Mouse (Mus musculus): Measurements from ENCODE around the gene Gmeb1. TPM values are rescaled to one million over a fixed set of nuclear protein-coding genes. Genes with fewer than 3 reads are reported as not detected.

Gmeb1 gene
- polyA plus RNA-seq, 1 experiment from 2014 or later, result 30.1 TPM

DNA sequence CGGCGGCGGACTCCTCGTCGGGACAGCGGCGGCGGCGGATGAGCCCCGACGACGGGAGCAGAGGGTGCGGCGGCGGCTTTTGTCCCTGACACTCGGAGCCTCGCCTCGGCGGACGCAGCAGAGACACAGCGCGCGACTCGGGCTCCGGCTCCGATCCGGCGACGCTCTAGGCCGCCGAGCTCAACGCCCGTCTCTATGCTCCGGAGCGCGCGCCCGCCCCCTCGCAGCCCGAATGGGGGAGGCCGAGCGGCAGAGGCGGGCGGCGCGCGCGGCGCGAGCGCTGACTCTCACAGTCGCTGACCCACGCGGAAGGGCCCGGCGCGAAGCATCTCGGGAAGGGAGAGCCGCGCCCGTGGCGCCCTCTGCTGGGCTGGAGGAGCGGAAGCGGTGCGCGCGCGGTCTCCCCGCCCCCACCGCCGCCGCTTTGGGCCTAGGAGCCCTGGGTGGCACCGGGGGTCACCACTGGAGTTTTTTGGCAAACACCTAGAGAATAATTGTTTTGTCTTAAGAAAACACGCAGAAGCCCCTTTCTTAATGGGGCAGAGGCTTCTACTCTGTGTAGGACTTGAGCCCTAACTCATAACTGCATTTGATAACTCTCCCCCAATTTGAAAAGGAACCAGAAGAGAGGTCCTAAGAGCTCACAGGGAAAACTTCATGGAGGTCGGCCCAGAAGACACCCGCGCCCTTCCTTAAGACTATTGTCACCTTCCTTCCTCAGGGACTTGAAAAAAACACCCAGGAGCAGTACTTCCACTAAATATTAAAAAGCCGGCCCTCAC, 49.3 kb downstream of the Gmeb1 start, which contains the start of gene Ythdf2:
Gene Ythdf2 (minus strand): TSS at position 351 of the 782 bp plus-strand sequence.
- peak within 1 kb of the TSS; percentile 96 for H3K4me3 ChIP-seq (replicated peaks)
- H3K4me2 ChIP-seq, result peak within 1 kb of the TSS; percentile 65
- peak; percentile 99 for ATAC-seq (ENCODE audit: insufficient read depth, low FRiP score, low read depth)
- H3K9ac ChIP-seq, result peak within 1 kb of the TSS; percentile 99
- WGBS, result under 1% methylated on average over 77 of the region's 78 CpGs
- H3K27me3 ChIP-seq (replicated peaks), result no peaks in the 10 kb centered on the region
- H3K4me1 ChIP-seq, result peaks cover 9% of the 10 kb centered on the region
- H3K36me3 ChIP-seq, result 0 out of 2 replicates have a peak, but pooled peaks cover 8% of the 10 kb centered on the region
- H3K27ac ChIP-seq, result peak within 1 kb of the TSS; percentile 94
- H3K9me3 ChIP-seq, result no peaks in the 10 kb centered on the region

DNA sequence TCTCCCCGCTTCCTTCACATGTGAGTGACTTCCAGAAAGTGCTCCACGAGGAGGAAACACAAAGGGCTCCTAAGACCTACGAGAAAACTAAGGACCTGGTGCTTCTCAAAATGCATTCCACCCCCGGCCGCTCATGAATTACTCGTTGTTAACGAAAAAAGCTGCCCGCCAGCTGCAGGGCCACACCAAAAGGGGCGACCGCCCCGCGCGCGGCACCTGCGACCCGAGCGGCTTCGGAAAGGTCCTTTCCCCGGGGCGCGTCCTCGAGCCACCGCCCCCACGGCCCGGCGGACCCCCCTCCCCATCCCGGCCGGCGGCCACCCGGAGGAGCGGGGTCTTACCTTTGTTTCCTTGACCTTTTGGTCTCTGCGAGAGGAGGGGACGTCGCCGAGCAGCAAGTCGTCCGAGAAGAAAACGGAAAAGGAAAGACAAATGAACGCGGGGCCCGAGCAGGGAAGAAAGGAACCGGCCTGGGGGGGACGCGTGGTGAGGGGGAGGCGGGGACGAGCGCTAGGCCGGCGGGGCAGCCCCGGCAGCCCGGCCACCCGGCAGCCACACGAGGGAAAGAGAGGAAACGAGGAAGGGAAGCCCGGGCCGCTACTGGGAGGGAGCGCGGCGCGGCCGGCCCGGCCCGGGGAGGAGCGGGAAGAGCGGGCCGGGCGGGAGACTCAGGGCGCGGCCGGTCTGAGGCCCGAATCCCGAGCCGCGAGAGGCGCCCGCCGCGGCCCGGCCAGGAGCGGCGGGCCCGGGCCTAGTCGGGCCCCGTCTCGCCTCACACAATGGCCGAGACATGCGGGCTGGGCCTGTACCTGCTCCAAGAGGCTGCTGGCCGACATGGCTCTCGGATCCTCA, 50.1 kb downstream of the Gmeb1 start:
- H3K9ac ChIP-seq, result peak overlapping the region; percentile 99
- no peaks in the 10 kb centered on the region for H3K9me3 ChIP-seq
- peak overlapping the region; percentile 96 for H3K4me3 ChIP-seq (replicated peaks)
- H3K27me3 ChIP-seq (replicated peaks), result no peaks in the 10 kb centered on the region
- under 1% methylated on average over 53 of the region's 89 CpGs for WGBS
- H3K4me2 ChIP-seq, result peak overlapping the region; percentile 65
- H3K4me1 ChIP-seq, result peaks cover 9% of the 10 kb centered on the region
- H3K27ac ChIP-seq, result peak overlapping the region; percentile 94
- 0 out of 2 replicates have a peak, but pooled peaks cover 9% of the 10 kb centered on the region for H3K36me3 ChIP-seq
- peak; percentile 48 for ATAC-seq (ENCODE audit: insufficient read depth, low FRiP score, low read depth)

DNA sequence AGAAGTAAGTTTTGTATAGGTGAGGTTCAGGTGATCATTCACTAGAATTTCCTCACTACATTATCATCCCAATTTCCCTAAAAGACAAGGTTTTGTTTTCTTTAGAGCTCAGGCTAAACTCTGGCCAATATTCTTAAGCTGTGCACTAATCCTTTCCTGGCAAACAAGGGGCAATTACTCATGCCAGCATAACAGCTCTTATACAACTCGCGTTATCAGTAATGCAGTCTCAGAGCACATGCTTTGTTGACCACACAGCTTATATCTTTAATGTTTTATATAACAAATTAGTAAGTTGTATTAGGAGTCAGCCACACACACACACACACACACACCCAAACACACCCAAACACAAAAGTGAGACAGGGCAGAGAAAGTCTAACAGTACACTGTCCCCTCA, 51.1 kb downstream of the Gmeb1 start:
- no peaks in the 10 kb centered on the region for H3K9me3 ChIP-seq
- H3K4me2 ChIP-seq, result peak overlapping the region; percentile 65
- H3K4me3 ChIP-seq (replicated peaks), result peak overlapping the region; percentile 96
- H3K9ac ChIP-seq, result peak overlapping the region; percentile 99; the same call in 1 of the 2 replicates
- no peak for ATAC-seq (ENCODE audit: insufficient read depth, low FRiP score, low read depth)
- H3K27me3 ChIP-seq (replicated peaks), result no peaks in the 10 kb centered on the region
- H3K27ac ChIP-seq, result no peak overlapping the region
- WGBS, result 5% methylated on average over 2 of the region's 2 CpGs
- peaks cover 9% of the 10 kb centered on the region for H3K4me1 ChIP-seq
- H3K36me3 ChIP-seq, result peaks cover 17% of the 10 kb centered on the region; the same call in 1 of the 2 replicates

DNA sequence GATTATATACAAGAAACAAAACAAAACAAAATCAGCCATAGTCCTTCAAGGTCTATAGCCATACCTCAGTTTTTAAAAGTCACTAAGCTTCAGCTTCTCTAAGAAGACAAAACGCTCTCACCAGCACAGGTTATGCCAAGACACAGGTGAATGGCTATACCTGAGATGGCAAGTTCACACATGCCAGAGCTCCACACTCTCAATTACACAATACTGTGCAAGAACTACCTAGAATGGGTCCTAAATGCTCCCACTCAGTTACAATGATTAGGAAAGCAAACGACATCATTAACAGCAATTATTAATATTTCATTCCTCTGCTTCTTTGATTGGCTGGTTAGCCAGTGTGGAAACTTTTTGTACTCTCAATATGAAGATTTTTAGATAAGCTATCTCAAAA, 52.1 kb downstream of the Gmeb1 start:
- H3K27ac ChIP-seq, result no peak overlapping the region
- H3K4me3 ChIP-seq (replicated peaks), result no peak overlapping the region
- ATAC-seq (ENCODE audit: insufficient read depth, low FRiP score, low read depth), result no peak
- H3K4me1 ChIP-seq, result peaks cover 9% of the 10 kb centered on the region
- WGBS, result 81% methylated on average over 2 of the region's 2 CpGs
- H3K27me3 ChIP-seq (replicated peaks), result no peaks in the 10 kb centered on the region
- H3K9me3 ChIP-seq, result no peaks in the 10 kb centered on the region
- no peak overlapping the region for H3K4me2 ChIP-seq
- peaks cover 23% of the 10 kb centered on the region for H3K36me3 ChIP-seq
- no peak overlapping the region for H3K9ac ChIP-seq

- Histone ChIP-seq H3K36me3 (peaks cover 37% of the 10 kb centered on the region), H3K4me2 (no peak overlapping the region), H3K4me1 (peaks cover 9% of the 10 kb centered on the region), H3K9me3 (no peaks in the 10 kb centered on the region), H3K4me3 (replicated peaks) (no peak overlapping the region), H3K9ac (no peak overlapping the region), H3K27ac (no peak overlapping the region), H3K27me3 (replicated peaks) (no peaks in the 10 kb centered on the region)
- WGBS, result 73% methylated on average over 4 of the region's 4 CpGs
- ATAC-seq (ENCODE audit: insufficient read depth, low FRiP score, low read depth), result no peak
Observed at GRCm38 (mm10) chr4:132207280-132207679, 54.1 kb downstream of the Gmeb1 start.

- Histone ChIP-seq H3K27ac (no peak overlapping the region), H3K4me1 (peaks cover 14% of the 10 kb centered on the region; the same call in 1 of the 2 replicates)
Observed at GRCm38 (mm10) chr4:132198771-132199170, 62.6 kb downstream of the Gmeb1 start.

DNA sequence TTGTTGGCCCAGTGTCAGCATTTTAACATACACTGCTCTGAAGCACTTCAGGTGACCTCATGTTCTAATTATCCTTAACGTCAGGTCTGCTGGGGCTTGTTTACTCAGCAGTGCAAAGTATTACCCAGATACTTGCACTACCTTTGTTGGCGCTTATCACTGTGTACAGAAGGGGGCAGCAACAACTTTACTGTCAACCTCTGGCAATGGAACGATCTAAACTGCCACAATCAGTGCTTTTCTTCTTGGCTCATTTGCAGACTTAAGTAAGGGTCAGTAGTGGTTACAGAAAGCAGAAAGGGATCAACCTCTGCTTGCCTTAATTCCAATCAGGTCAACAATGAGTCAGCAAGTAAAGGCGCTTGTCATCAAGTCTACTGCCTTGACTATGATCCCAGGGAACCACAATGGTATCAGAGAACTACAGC, 63.1 kb downstream of the Gmeb1 start:
- H3K9me3 ChIP-seq, result no peaks in the 10 kb centered on the region
- ATAC-seq (ENCODE audit: insufficient read depth, low FRiP score, low read depth), result peak; percentile 91
- peaks cover 9% of the 10 kb centered on the region; the same call in 1 of the 2 replicates for H3K36me3 ChIP-seq
- no peak overlapping the region for H3K4me2 ChIP-seq
- no peak overlapping the region for H3K4me3 ChIP-seq (replicated peaks)
- H3K9ac ChIP-seq, result no peak overlapping the region
- no peaks in the 10 kb centered on the region for H3K27me3 ChIP-seq (replicated peaks)
- H3K4me1 ChIP-seq, result peaks cover 14% of the 10 kb centered on the region; the same call in 1 of the 2 replicates
- WGBS, result 36% methylated on average over 4 of the region's 4 CpGs
- H3K27ac ChIP-seq, result no peak overlapping the region

More at GRCm38 (mm10) chr4:132198771-132199170, 62.6 kb downstream of the Gmeb1 start:
- Histone ChIP-seq H3K36me3 (peaks cover 11% of the 10 kb centered on the region; the same call in 1 of the 2 replicates), H3K9ac (no peak overlapping the region), H3K4me3 (replicated peaks) (no peak overlapping the region), H3K9me3 (no peaks in the 10 kb centered on the region), H3K27me3 (replicated peaks) (no peaks in the 10 kb centered on the region), H3K4me2 (no peak overlapping the region)
- ATAC-seq (ENCODE audit: insufficient read depth, low FRiP score, low read depth), result no peak

- no peak overlapping the region for H3K9ac ChIP-seq
- no peaks in the 10 kb centered on the region for H3K9me3 ChIP-seq
- no peak overlapping the region for H3K27ac ChIP-seq
- H3K4me2 ChIP-seq, result no peak overlapping the region
- H3K36me3 ChIP-seq, result peaks cover 3% of the 10 kb centered on the region
- H3K4me1 ChIP-seq, result peaks cover 9% of the 10 kb centered on the region; the same call in 1 of the 2 replicates
- no peak for ATAC-seq (ENCODE audit: insufficient read depth, low FRiP score, low read depth)
- no peak overlapping the region for H3K4me3 ChIP-seq (replicated peaks)
- H3K27me3 ChIP-seq (replicated peaks), result no peaks in the 10 kb centered on the region
- 83% methylated on average over 3 of the region's 3 CpGs for WGBS
Observed at GRCm38 (mm10) chr4:132194975-132195374, 66.4 kb downstream of the Gmeb1 start.

GRCm38 (mm10) chr4:132194373-132194772, 67.0 kb downstream of the Gmeb1 start:
- Histone ChIP-seq H3K27ac (no peak overlapping the region), H3K4me1 (0 out of 2 replicates have a peak, but pooled peaks cover 9% of the 10 kb centered on the region), H3K27me3 (replicated peaks) (no peaks in the 10 kb centered on the region), H3K4me3 (replicated peaks) (no peak overlapping the region), H3K36me3 (no peaks in the 10 kb centered on the region; the same call in none of the 2 replicates), H3K4me2 (no peak overlapping the region), H3K9me3 (no peaks in the 10 kb centered on the region), H3K9ac (no peak overlapping the region)
- ATAC-seq (ENCODE audit: insufficient read depth, low FRiP score, low read depth), result no peak
- WGBS, result 93% methylated on average over 6 of the region's 6 CpGs

GRCm38 (mm10) chr4:132187826-132188401, 73.5 kb downstream of the Gmeb1 start:
- Histone ChIP-seq H3K4me1 (no peaks in the 10 kb centered on the region), H3K4me3 (replicated peaks) (no peak overlapping the region), H3K27me3 (replicated peaks) (no peaks in the 10 kb centered on the region), H3K9me3 (no peaks in the 10 kb centered on the region), H3K9ac (no peak overlapping the region), H3K36me3 (peaks cover 13% of the 10 kb centered on the region), H3K4me2 (no peak overlapping the region), H3K27ac (no peak overlapping the region)
- 76% methylated on average over 2 of the region's 2 CpGs for WGBS
- ATAC-seq (ENCODE audit: insufficient read depth, low FRiP score, low read depth), result no peak

GRCm38 (mm10) chr4:132183162-132183561, 78.2 kb downstream of the Gmeb1 start:
- H3K9me3 ChIP-seq, result no peaks in the 10 kb centered on the region
- no peak overlapping the region for H3K9ac ChIP-seq
- no peak for ATAC-seq (ENCODE audit: insufficient read depth, low FRiP score, low read depth)
- no peaks in the 10 kb centered on the region for H3K27me3 ChIP-seq (replicated peaks)
- no peak overlapping the region for H3K4me3 ChIP-seq (replicated peaks)
- no peak overlapping the region for H3K27ac ChIP-seq
- 91% methylated on average over 3 of the region's 3 CpGs for WGBS
- no peaks in the 10 kb centered on the region for H3K4me1 ChIP-seq
- no peak overlapping the region for H3K4me2 ChIP-seq
- peaks cover 13% of the 10 kb centered on the region for H3K36me3 ChIP-seq

Data from stomach, embryonic 15.5 days (tissue).